Mouse (Mus musculus): ENCODE data around the gene Maml2. TPM values are rescaled to one million over a fixed set of nuclear protein-coding genes. Genes with fewer than 3 reads are reported as not detected.

Maml2 gene
- polyA plus RNA-seq, 1 experiment, result 12.3 TPM

DNA sequence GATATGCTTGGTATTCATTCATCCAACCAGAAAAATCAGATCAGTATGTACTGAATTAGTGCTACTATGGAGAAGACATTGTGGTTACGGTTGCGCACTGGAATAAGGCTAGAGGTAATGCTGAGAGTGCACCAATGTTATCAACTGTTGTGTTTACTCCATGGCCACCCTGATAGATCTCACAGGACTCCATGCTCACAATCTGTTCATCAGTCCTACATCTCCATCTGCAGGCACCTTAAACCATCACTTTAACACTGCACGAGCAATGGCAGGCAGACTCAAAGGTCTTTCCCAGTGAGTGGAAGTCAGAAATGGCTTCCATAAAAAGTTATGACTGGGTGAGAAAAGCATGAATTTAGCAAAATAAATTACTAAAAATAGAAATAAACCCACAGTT lies 324.2 kb downstream of the Maml2 start:
- H3K4me1 ChIP-seq (ENCODE audit: control insufficient read depth, insufficient read depth, low read length), result 0 out of 2 replicates have a peak, but pooled peaks cover 2% of the 10 kb centered on the region
- 81% methylated on average over 3 of the region's 3 CpGs for WGBS
- DNase-seq, result peak in 1 of 2 experiments; percentile 32
- no peaks in the 10 kb centered on the region for H3K27me3 ChIP-seq (ENCODE audit: control insufficient read depth, insufficient read depth, low read length)
- TF ChIP-seq POLR2A (IDR thresholded peaks at IDR 0.05; ENCODE audit: borderline replicate concordance, insufficient read depth, low read length), result no peak
- peak; percentile 38; the same call in 1 of the 2 replicates for TF ChIP-seq CTCF (IDR thresholded peaks at IDR 0.05; ENCODE audit: borderline replicate concordance, insufficient read depth, low read depth, low read length)
- H3K4me3 ChIP-seq (replicated peaks; ENCODE audit: insufficient read depth, low read depth, low read length), result no peak overlapping the region
- H3K27ac ChIP-seq (ENCODE audit: insufficient read depth, low read length), result no peak overlapping the region

DNA sequence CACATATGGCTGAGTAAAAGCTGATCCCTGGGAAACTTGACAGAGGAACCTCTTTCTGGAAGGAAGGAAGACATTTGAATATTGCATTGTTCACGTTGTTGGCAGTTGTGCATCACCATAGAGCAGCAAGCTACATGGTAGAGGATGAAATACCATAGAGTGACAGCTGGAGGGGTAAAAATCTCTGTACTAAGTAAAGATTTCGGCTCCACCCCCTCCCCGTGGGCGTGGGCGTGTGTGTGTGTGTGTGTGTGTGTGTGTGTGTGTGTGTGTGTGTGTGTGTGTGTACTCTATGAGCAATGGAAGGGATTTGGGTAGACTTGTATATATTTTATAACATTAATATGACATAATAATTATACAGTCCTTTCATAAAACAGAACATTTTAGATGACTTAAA lies 324.7 kb downstream of the Maml2 start:
- no peak for TF ChIP-seq POLR2A (IDR thresholded peaks at IDR 0.05; ENCODE audit: borderline replicate concordance, insufficient read depth, low read length)
- TF ChIP-seq CTCF (IDR thresholded peaks at IDR 0.05; ENCODE audit: borderline replicate concordance, insufficient read depth, low read depth, low read length), result no peak
- WGBS, result 77% methylated on average over 5 of the region's 5 CpGs

DNA sequence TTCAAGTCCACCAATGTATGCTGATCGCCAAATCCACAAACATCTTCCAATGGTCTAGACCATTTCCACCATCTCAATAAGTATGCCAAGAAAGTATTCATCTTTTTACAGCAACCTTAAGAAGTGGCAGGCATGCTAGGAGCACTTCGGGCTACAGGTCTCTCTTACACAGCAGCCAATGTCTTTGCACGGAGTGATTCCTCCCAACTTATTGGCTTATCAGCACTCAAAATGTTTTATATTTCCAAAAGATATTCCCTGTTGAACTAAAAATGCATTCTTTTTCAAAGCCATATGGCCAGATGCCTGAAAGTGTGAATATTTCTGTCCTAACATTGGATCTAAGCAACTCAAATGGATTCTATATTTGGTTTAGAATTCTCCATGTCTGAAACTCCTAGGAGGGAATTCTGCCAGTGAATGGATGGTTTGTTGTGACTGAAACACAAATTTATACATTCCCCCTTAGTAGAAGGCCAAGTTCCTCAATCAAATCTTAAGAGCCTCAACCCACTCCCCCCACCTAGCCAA lies 326.2 kb downstream of the Maml2 start:
- no peak for DNase-seq
- Histone ChIP-seq H3K4me3 (replicated peaks; ENCODE audit: insufficient read depth, low read depth, low read length) (no peak overlapping the region), H3K27me3 (ENCODE audit: control insufficient read depth, insufficient read depth, low read length) (no peaks in the 10 kb centered on the region), H3K4me1 (ENCODE audit: control insufficient read depth, insufficient read depth, low read length) (peaks cover 6% of the 10 kb centered on the region; the same call in 1 of the 2 replicates), H3K27ac (ENCODE audit: insufficient read depth, low read length) (no peak overlapping the region)
- 98% methylated on average over 3 of the region's 3 CpGs for WGBS
- TF ChIP-seq CTCF (IDR thresholded peaks at IDR 0.05; ENCODE audit: borderline replicate concordance, insufficient read depth, low read depth, low read length) (no peak), POLR2A (IDR thresholded peaks at IDR 0.05; ENCODE audit: borderline replicate concordance, insufficient read depth, low read length) (no peak)

More for the DNA sequence above, 324.7 kb downstream of the Maml2 start:
- DNase-seq, result no peak
- Histone ChIP-seq H3K4me3 (replicated peaks; ENCODE audit: insufficient read depth, low read depth, low read length) (no peak overlapping the region), H3K27ac (ENCODE audit: insufficient read depth, low read length) (no peak overlapping the region), H3K4me1 (ENCODE audit: control insufficient read depth, insufficient read depth, low read length) (peaks cover 6% of the 10 kb centered on the region; the same call in 1 of the 2 replicates), H3K27me3 (ENCODE audit: control insufficient read depth, insufficient read depth, low read length) (no peaks in the 10 kb centered on the region)

DNA sequence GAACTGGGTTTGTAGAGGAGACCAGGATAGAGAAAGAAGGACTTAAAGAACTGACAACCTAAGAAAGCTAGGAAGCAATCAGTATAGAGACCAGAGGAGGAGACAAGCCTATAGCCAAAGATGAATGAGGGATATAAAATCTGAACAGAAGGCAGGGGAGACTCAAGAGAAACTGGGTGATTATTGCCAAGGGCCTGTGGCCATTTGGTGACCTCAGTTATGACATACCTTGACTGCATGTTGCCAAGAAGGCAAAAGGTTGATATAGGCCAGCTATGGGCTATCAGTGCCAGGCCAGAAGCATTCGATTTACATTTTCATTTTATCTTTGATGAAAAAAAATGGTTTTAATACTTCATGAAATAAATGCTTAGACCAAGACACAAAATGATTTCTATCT lies 327.0 kb downstream of the Maml2 start:
- TF ChIP-seq POLR2A (IDR thresholded peaks at IDR 0.05; ENCODE audit: borderline replicate concordance, insufficient read depth, low read length) (no peak), CTCF (IDR thresholded peaks at IDR 0.05; ENCODE audit: borderline replicate concordance, insufficient read depth, low read depth, low read length) (no peak)
- no peak overlapping the region for H3K4me3 ChIP-seq (replicated peaks; ENCODE audit: insufficient read depth, low read depth, low read length)
- H3K27ac ChIP-seq (ENCODE audit: insufficient read depth, low read length), result no peak overlapping the region
- peaks cover 6% of the 10 kb centered on the region; the same call in 1 of the 2 replicates for H3K4me1 ChIP-seq (ENCODE audit: control insufficient read depth, insufficient read depth, low read length)
- H3K27me3 ChIP-seq (ENCODE audit: control insufficient read depth, insufficient read depth, low read length), result no peaks in the 10 kb centered on the region
- WGBS, result 20% methylated on average over 1 of the region's 1 CpGs
- peak in 1 of 2 experiments; percentile 68 for DNase-seq

DNA sequence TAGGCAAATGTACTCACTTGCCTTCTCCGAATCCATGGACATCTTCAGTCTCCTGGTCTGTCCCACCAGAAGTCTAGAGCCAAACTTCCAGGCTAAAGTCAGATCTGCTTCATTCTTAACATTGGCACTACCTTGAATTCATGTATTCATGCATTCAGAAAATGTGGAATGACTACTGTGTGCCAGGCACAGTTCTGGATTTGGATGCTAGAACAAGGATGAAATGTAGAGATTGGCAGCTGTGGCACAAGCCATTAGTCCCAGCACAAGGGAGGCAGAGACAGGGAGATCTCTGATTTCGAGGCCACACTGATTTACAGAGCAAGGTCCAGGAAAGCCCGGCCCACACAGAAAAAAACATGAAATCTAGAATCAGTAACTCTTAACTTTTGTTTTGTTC lies 327.5 kb downstream of the Maml2 start:
- Histone ChIP-seq H3K27ac (ENCODE audit: insufficient read depth, low read length) (peak overlapping the region; percentile 48; the same call in 1 of the 2 replicates), H3K4me1 (ENCODE audit: control insufficient read depth, insufficient read depth, low read length) (peaks cover 6% of the 10 kb centered on the region; the same call in 1 of the 2 replicates), H3K4me3 (replicated peaks; ENCODE audit: insufficient read depth, low read depth, low read length) (no peak overlapping the region), H3K27me3 (ENCODE audit: control insufficient read depth, insufficient read depth, low read length) (no peaks in the 10 kb centered on the region)
- no peak for DNase-seq
- TF ChIP-seq POLR2A (IDR thresholded peaks at IDR 0.05; ENCODE audit: borderline replicate concordance, insufficient read depth, low read length) (no peak), CTCF (IDR thresholded peaks at IDR 0.05; ENCODE audit: borderline replicate concordance, insufficient read depth, low read depth, low read length) (no peak)
- 95% methylated on average over 3 of the region's 3 CpGs for WGBS

DNA sequence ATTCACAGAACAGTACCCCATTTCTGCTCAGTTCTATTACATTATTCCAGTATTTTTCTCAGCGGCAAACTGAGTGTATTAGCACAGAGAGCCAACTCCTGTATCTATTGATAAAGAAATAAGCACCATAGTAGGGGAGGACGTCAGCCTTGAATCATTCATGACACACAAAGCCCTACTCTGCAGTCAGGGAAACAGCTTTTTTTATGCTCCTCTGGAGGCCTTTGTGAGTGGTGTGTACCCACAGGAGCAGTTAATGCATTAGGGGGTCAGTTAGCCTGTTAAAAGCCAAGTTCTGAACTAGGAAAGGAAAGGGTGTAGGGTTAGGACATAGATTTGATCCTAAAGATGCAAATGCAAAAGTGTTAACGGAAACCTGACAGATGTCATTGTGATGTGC lies 328.7 kb downstream of the Maml2 start:
- 67% methylated on average over 3 of the region's 3 CpGs for whole genome bisulfite sequencing
- no peak for DNase-seq
- peaks cover 6% of the 10 kb centered on the region; the same call in 1 of the 2 replicates for H3K4me1 ChIP-seq (ENCODE audit: control insufficient read depth, insufficient read depth, low read length)

DNA sequence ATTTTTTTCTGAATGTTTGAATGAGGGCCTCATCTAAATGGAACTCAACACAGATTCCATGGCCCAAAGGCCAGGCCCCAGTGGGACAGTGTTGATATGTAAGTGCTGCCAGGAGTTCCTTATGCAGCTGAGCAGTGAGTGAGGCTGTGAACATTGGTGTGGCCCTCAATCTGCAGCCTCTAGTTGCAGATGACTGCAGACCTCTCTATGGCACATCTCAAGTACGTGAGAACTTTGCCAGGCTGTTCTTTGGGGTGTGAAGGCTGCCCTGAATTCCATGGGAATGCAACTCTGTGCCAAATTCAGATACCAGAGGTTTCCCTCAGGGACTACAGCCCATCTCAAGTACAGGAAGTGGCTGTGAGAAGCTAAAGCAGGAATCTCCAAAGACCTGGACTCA lies 335.6 kb downstream of the Maml2 start:
- no peaks in the 10 kb centered on the region for H3K27me3 ChIP-seq (ENCODE audit: control insufficient read depth, insufficient read depth, low read length)
- 45% methylated on average over 1 of the region's 1 CpGs for WGBS
- H3K4me3 ChIP-seq (replicated peaks; ENCODE audit: insufficient read depth, low read depth, low read length), result no peak overlapping the region
- no peaks in the 10 kb centered on the region; the same call in none of the 2 replicates for H3K4me1 ChIP-seq (ENCODE audit: control insufficient read depth, insufficient read depth, low read length)
- no peak for TF ChIP-seq POLR2A (IDR thresholded peaks at IDR 0.05; ENCODE audit: borderline replicate concordance, insufficient read depth, low read length)
- no peak for TF ChIP-seq CTCF (IDR thresholded peaks at IDR 0.05; ENCODE audit: borderline replicate concordance, insufficient read depth, low read depth, low read length)
- no peak for DNase-seq
- H3K27ac ChIP-seq (ENCODE audit: insufficient read depth, low read length), result no peak overlapping the region

More for the DNA sequence above, 328.7 kb downstream of the Maml2 start:
- Histone ChIP-seq H3K27me3 (ENCODE audit: control insufficient read depth, insufficient read depth, low read length) (no peaks in the 10 kb centered on the region), H3K4me3 (replicated peaks; ENCODE audit: insufficient read depth, low read depth, low read length) (no peak overlapping the region), H3K27ac (ENCODE audit: insufficient read depth, low read length) (no peak overlapping the region)
- TF ChIP-seq POLR2A (IDR thresholded peaks at IDR 0.05; ENCODE audit: borderline replicate concordance, insufficient read depth, low read length) (no peak), CTCF (IDR thresholded peaks at IDR 0.05; ENCODE audit: borderline replicate concordance, insufficient read depth, low read depth, low read length) (no peak)

DNA sequence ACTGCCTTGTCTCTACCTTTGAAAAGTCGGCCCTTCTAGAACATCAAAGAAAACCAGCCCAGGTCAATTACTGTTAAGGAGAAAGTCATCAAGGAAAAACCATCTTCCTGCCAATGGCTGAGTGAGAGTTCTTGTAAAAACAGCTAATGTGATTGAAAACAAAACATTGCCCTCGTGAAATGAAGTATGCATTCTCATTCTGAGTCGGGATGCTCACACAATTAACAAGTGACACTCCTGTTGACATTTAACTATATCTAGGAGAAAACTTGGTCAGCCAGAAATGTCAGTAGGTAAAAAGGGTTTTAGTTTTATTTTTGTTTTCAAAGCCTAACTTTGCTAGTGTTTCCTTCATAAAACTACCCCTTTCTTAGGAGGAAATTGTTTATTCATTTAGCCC lies 341.9 kb downstream of the Maml2 start:
- DNase-seq, result no peak
- H3K4me1 ChIP-seq (ENCODE audit: control insufficient read depth, insufficient read depth, low read length), result peaks cover 7% of the 10 kb centered on the region
- H3K4me3 ChIP-seq (replicated peaks; ENCODE audit: insufficient read depth, low read depth, low read length), result no peak overlapping the region
- TF ChIP-seq CTCF (IDR thresholded peaks at IDR 0.05; ENCODE audit: borderline replicate concordance, insufficient read depth, low read depth, low read length) (no peak), POLR2A (IDR thresholded peaks at IDR 0.05; ENCODE audit: borderline replicate concordance, insufficient read depth, low read length) (no peak)
- H3K27me3 ChIP-seq (ENCODE audit: control insufficient read depth, insufficient read depth, low read length), result no peaks in the 10 kb centered on the region
- no peak overlapping the region for H3K27ac ChIP-seq (ENCODE audit: insufficient read depth, low read length)
- 82% methylated on average over 3 of the region's 3 CpGs for WGBS
